Mouse (Mus musculus) heart, adult 11 months (tissue): Measurements from ENCODE around the gene Kif14.

Experiments used
- DNase-seq: peaks from one replicate; pipeline ENCODE4 v3.0.0; 2022

Gene Kif14

DNA sequence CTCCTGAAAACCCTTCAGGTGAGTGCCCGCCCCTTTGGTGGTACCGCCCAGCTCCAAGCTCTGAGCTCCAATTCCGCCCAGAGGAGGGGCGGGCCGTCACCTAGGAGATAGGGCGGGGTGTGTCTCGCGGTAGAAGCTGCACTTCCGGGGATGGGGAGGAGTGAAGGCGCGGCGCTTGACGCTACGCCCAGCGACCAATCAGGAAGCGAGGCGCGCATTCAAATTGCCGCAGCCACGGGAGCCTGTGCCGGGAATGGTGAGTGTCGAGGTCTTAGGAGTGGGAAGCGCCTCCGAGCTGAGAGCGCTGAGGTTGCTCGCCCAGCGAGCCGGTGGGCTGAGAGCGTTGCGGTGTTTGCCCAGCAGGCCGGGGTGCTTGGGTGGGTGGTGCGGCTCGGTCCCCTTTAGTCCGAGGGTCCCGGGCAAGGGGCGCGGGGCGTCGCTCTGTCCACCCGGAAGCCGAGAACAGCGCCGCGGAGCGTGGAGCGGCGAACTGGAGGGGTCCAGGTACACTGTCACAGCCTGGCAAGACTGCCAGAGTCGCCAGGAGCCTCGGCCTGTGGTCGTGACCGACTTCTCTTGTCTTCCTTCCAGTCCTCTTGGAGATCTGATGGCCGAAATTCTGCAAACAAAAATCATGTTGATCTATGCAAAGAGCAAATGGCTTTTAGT is at the start of gene Kif14:
TSS of gene Kif14 (plus strand) at position 201 of the 669 bp plus-strand sequence.
- peak; percentile 99 for DNase-seq

GRCm38 (mm10) chr1:136418393-136418792 is 47.8 kb upstream of the Kif14 start:
- no peak for DNase-seq

DNA sequence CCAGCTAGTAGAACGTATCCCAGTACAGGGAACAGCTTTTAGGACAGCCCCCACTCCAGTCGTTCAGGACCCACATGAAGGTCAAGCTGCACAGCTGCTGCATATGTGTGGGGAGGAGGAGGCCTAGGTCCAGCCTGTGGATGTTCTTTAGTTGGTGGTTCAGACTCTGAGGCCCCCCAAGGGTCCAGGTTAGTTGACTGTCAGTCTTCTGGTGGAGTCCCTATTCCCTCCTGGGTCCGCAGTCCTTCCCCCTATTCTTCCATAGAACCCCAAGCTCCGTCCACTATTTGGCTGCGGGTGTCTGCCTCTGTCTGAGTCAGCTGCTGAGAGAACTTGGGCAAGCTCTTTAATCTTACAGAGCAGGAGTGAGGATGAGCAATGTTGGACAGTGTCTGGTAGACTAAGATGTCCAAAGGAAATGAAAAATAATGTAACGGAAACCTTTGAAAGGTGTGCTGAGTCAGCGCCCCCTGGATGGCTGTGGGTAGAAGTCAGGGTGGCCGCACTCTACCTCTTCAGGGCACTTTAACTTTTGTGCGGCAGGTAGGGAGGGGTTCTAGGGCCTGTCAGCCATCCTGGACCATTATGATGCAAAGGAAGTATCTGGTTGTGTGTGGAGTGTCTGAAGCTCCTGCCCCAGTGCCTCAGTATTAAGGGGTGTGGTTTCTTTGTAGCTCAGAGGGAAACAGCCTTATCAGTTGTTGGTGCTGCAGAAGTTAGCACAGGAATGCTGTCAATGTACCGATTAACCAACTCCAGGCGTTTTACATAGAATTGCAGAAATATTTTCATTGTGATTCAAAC is 38.8 kb upstream of the Kif14 start:
- peak; percentile 79 for DNase-seq

GRCm38 (mm10) chr1:136428981-136429380 is 37.2 kb upstream of the Kif14 start:
- DNase-seq = no peak

DNA sequence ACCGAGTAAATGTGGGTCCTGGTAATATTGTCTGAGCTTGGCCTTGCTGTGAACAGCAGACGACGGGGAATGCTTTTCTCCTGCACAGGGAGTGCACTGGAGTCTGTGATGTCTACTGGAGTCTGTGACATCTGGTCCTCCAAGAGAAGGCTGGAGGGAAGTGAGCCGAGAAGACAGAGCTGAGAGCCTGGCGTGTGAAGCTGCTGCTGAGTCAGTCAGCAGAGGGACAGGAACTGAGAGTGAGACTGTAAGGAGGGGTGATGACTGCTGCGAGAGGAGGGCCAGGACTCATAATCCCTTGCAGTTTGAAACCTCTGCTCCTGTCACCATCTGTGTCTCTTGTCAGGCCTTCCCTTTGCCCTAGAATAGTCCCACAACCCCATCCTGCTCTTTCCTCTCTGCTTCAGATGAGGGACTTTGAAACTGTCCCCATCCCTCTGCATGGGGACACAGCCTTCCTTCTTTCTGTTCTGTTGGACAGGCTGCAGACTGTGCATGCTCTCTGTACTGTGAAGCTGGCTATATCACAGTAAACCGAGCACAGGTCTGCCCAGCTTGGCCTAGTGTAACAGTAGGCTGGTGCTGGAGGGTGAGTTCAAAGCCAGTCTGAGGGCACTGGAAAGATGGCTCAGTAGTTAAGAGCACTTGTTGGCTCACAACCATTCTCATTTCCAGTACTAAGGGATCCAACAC is 35.9 kb upstream of the Kif14 start:
- peak; percentile 83 for DNase-seq

- DNase-seq = peak; percentile 27
Measured at GRCm38 (mm10) chr1:136440741-136441140, 25.4 kb upstream of the Kif14 start.

GRCm38 (mm10) chr1:136442809-136443208 is 23.3 kb upstream of the Kif14 start:
- DNase-seq = peak; percentile 56

GRCm38 (mm10) chr1:136444555-136445255 is 21.4 kb upstream of the Kif14 start:
- peak; percentile 67 for DNase-seq

DNA sequence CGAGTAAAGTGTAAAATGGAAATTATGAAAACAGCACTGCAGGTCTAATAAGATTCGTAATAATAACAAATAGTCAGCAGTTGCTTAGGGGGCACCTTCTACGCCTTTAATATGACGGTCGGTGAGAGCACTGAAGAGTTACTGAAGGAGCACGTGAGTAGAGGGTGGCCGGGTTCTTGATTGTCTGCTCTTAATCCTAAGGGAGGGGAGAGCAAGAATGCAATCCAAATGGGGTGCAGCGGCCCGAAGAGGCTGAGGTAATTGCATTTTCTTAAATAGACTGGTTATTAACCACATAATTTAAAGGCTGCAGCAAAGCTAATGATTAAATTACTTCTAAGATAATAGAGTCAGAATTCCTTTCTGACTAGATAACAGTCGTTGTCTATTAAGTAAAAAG is 19.2 kb upstream of the Kif14 start:
- DNase-seq = no peak

DNA sequence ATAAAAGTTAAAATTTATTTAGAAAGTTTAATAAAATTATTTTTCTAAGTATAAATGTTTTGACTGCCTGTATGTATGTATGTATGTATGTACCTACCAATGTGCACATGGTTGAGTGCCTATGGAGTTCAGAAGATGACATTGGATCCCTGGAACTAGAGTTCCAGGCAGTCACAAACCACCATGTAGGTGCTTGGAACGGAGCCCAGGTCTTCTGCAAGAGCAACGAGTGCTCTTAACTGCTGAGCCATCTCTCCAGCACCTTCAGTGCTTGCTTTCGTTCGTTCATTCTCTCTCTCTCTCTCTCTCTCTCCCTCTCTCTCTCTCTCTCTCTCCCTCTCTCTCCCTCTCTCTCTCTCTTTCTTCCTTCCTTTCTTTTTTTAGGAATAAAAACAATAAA is 18.8 kb upstream of the Kif14 start:
- DNase-seq = no peak

DNA sequence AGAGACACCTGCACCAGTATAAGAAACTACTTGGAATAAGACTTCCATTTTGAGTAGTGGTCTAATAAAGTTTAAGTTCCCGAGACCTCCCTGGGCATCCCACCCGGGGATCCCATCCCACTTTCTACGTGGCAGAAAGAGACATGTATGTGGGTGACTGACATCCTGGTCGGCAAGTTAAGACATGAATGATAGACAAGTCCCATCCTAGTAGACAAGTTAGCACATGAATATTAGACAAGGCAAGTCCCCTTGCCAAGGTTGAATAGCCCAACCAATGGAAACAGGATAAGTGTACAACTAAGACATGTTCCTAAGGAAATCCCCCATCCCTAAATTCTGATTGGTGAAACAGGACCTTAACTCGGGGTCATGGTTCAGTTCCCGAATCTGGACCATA is 16.6 kb upstream of the Kif14 start:
- no peak for DNase-seq

- DNase-seq = no peak
Measured at GRCm38 (mm10) chr1:136450206-136450605, 15.9 kb upstream of the Kif14 start.

GRCm38 (mm10) chr1:136452421-136452820 is 13.7 kb upstream of the Kif14 start:
- DNase-seq = no peak

DNA sequence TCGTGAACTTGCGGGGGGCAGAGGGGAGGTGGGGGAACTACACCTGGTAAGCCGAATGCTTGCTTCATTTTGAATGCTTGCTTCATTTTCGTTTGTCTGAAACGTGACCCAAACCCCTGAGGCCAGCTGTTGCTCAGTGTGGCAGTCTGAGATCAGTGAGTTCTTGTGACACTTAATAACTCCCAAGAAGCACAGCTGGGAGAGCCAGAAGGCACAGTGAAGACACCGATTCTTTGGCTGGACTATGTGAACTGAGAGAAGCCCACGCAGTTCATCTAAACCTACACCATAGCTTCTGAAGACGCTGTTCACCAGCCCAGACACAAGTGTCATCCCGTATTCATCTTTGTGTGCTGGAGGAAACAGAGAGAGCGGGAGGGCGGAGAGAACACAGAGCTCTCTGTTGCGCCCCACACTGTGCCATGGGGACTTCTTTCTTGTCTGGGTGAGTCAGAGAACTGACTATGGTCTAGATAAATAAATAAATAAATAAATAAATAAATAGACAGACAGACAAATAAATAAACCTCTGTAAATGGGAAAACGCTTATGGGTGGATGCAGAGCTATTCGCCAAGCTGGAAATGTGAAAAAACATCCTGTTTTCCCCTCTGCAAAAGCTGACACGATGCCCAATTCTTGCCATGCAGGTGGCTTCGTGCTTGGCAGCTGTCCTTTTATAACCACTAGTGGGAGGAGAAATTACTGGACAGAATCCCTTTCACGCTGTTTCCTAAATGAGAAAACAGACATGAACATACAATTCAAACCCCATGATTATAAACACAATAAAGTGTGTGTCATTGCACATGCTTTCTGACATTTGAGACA is 10.2 kb upstream of the Kif14 start:
- DNase-seq = peak; percentile 57

- DNase-seq = peak; percentile 66
Measured at GRCm38 (mm10) chr1:136456741-136457140, 9.4 kb upstream of the Kif14 start.

- no peak for DNase-seq
Measured at GRCm38 (mm10) chr1:136457403-136457802, 8.7 kb upstream of the Kif14 start.

DNA sequence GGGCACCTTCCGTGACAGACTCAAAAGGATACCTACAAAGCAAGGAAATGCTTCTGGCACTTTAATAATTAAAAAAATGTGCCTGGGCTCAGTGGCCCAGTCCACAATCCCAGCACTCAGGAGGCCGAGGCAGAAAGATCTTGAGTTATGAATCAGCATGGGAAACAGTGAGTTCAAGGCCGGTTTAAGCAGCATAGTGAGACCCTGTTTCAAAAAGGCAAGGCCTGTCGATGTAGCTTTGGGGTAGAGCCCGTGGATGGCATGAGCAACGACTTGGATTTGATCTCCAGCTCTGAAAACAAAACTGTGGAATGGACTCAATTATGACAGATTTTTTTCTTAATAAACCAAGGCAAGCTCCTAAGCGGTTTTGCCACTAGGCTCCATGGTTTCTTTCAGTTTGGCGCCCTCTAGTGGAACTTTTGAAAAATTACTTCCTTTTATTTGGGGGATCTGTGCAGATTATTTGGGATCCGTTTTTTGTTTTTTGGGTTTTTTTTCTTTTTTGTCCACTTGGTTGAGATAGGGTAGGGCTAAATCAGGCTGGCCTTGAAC is 7.4 kb upstream of the Kif14 start:
- DNase-seq = no peak

GRCm38 (mm10) chr1:136462443-136462842 is 3.7 kb upstream of the Kif14 start:
- DNase-seq = peak; percentile 90

GRCm38 (mm10) chr1:136465168-136465567 is 975 bp upstream of the Kif14 start:
- no peak for DNase-seq

DNA sequence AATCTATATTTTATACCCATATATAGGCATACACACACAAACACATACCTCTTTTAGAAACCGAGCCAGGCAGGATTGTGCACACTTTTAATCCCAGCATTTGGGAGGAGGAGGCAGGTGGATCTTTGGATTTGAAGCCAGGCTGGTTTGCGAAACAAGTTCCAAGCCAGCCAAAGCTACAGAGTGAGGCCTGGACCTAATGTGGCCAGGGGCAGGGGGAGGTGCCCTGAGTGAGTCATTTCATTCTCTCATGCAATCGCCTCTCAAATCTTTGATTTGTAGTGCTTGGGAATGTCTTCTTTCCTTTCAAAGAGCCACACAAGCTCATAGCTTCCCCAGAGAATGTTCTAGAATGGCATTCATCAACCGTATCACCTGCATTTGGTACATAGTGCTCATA is 3.3 kb downstream of the Kif14 start:
- DNase-seq = no peak

- no peak for DNase-seq
Measured at GRCm38 (mm10) chr1:136470471-136470870, 4.3 kb downstream of the Kif14 start.

DNA sequence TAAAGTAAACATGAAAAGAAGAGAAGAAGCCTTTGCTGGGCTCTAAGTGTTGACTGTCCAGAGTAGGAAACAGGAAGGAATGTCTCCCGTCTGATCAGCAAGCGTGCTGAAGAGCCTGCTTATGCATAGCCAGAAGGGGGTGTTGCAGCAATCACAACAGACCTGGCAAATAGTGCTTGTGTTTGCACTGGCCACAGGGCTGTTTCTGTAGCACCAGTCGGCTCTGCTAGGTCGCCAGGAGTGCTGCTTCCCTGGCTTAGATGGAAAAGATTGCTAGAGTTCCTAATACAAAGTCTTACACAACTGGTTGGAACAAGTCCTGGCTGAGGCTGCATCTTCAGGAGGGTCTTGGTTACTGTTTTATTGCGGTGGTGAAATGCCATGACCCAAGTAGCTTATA is 25.5 kb downstream of the Kif14 start:
- DNase-seq = no peak
